Mouse (Mus musculus) midbrain, embryonic 16.5 days (tissue): ENCODE measurements around the gene Wbp2. TPM values are rescaled to one million over a fixed set of nuclear protein-coding genes. Genes with fewer than 3 reads are reported as not detected.

Experiments
- ATAC-seq: fragments of 200-750 bp; cut with Nextera tagmentation; 2 replicates; pipeline ENCODE4 v1.8.0; 2017; ENCODE audit warnings: moderate TSS enrichment
- H3K27ac ChIP-seq: fragments of 300-500 bp; sonication (generic); 2 replicates; pipeline ENCODE4 v1.5.1; 2014; ENCODE audit warnings: mild to moderate bottlenecking, low read length, mixed read lengths
- H3K27me3 ChIP-seq: fragments of 300-500 bp; sonication (generic); 2 replicates; pipeline ENCODE4 v1.6.1; 2014; ENCODE audit warnings: low read depth, low read length, mixed read lengths; ENCODE audit not compliant: control insufficient read depth, insufficient read depth
- H3K36me3 ChIP-seq: fragments of 300-500 bp; sonication (generic); 2 replicates; pipeline ENCODE4 v1.6.1; 2014; ENCODE audit warnings: mild to moderate bottlenecking, low read length, moderate library complexity, mixed read lengths; ENCODE audit not compliant: control insufficient read depth, insufficient read depth
- H3K4me1 ChIP-seq: fragments of 300-500 bp; sonication (generic); 2 replicates; pipeline ENCODE4 v1.6.1; 2014; ENCODE audit warnings: mild to moderate bottlenecking, low read length, mixed read lengths; ENCODE audit not compliant: control insufficient read depth, insufficient read depth
- H3K4me2 ChIP-seq: fragments of 300-500 bp; sonication (generic); 2 replicates; pipeline ENCODE4 v1.6.1; 2014; ENCODE audit warnings: mild to moderate bottlenecking, low read length, mixed read lengths
- H3K4me3 ChIP-seq: fragments of 300-500 bp; sonication (generic); 2 replicates; pipeline ENCODE4 v1.5.1; 2014; ENCODE audit warnings: low read depth, mild to moderate bottlenecking, low read length, moderate library complexity, mixed read lengths
- H3K9ac ChIP-seq: fragments of 300-500 bp; sonication (generic); 2 replicates; pipeline ENCODE4 v1.6.1; 2014; ENCODE audit warnings: low read depth, low read length, mixed read lengths
- H3K9me3 ChIP-seq: fragments of 300-500 bp; sonication (generic); replicated peaks from 2 replicates; pipeline ENCODE4 v1.6.1; 2014; ENCODE audit warnings: mild to moderate bottlenecking, low read length, mixed read lengths; ENCODE audit not compliant: control insufficient read depth, poor library complexity, severe bottlenecking
- WGBS: fragments of 180-500 bp; shearing (Covaris S2); extraction: QIAGEN DNeasy Blood & Tissue Kit; methylation state at CpG from one replicate; pipeline ENCODE4 v1.1.7; 2014; 5-methylcytosine and 5-hydroxymethylcytosine counted together
- polyA plus RNA-seq: library from polyadenylated mRNA; unstranded; fragments of >200 nt; fragmentation: Nextera tagmentation; extraction: Ambion mirVana; gene quantifications from 2 replicates; pipeline ENCODE4 v1.2.1, GENCODE M21; 2015

The Wbp2 gene
- polyA plus RNA-seq, 1 experiment from 2014 or later = 206 TPM

- Histone ChIP-seq H3K4me1 (peaks cover 15% of the 10 kb centered on the region), H3K36me3 (peaks cover 4% of the 10 kb centered on the region), H3K9ac (peak overlapping the region; percentile 60), H3K4me3 (peak overlapping the region; percentile 51), H3K4me2 (peak overlapping the region; percentile 71), H3K9me3 (no peaks in the 10 kb centered on the region), H3K27me3 (no peaks in the 10 kb centered on the region), H3K27ac (peak overlapping the region; percentile 74)
- WGBS = 5% methylated on average over 31 of the region's 31 CpGs
- peak; percentile 85 for ATAC-seq
Observed at GRCm38 (mm10) chr11:116087194-116088130, 667 bp upstream of the Wbp2 start.

GRCm38 (mm10) chr11:116084166-116084565 is 2.6 kb downstream of the Wbp2 start:
- Histone ChIP-seq H3K4me3 (no peak overlapping the region), H3K9ac (no peak overlapping the region), H3K27me3 (no peaks in the 10 kb centered on the region), H3K4me2 (no peak overlapping the region), H3K36me3 (peaks cover 12% of the 10 kb centered on the region), H3K9me3 (no peaks in the 10 kb centered on the region), H3K4me1 (peaks cover 15% of the 10 kb centered on the region), H3K27ac (no peak overlapping the region)
- 92% methylated on average over 6 of the region's 6 CpGs for WGBS
- ATAC-seq = no peak

- ATAC-seq = no peak
Observed at GRCm38 (mm10) chr11:116083096-116083672, 3.6 kb downstream of the Wbp2 start.

GRCm38 (mm10) chr11:116081081-116081480 is 5.7 kb downstream of the Wbp2 start:
- Histone ChIP-seq H3K4me1 (peaks cover 9% of the 10 kb centered on the region), H3K9ac (no peak overlapping the region), H3K4me3 (no peak overlapping the region), H3K27me3 (no peaks in the 10 kb centered on the region), H3K36me3 (peaks cover 14% of the 10 kb centered on the region), H3K27ac (no peak overlapping the region), H3K4me2 (no peak overlapping the region), H3K9me3 (no peaks in the 10 kb centered on the region)
- 69% methylated on average over 6 of the region's 6 CpGs for WGBS
- ATAC-seq = no peak

More at GRCm38 (mm10) chr11:116083096-116083672, 3.6 kb downstream of the Wbp2 start:
- H3K4me2 ChIP-seq = no peak overlapping the region
- no peak overlapping the region for H3K27ac ChIP-seq
- peaks cover 14% of the 10 kb centered on the region for H3K36me3 ChIP-seq
- H3K4me3 ChIP-seq = no peak overlapping the region
- H3K4me1 ChIP-seq = peaks cover 15% of the 10 kb centered on the region
- no peak overlapping the region for H3K9ac ChIP-seq
- H3K27me3 ChIP-seq = no peaks in the 10 kb centered on the region
- H3K9me3 ChIP-seq = no peaks in the 10 kb centered on the region
- 89% methylated on average over 14 of the region's 14 CpGs for WGBS

GRCm38 (mm10) chr11:116079511-116079910 is 7.3 kb downstream of the Wbp2 start:
- H3K27ac ChIP-seq = no peak overlapping the region
- peaks cover 14% of the 10 kb centered on the region for H3K36me3 ChIP-seq
- no peaks in the 10 kb centered on the region for H3K9me3 ChIP-seq
- no peak for ATAC-seq
- 68% methylated on average over 10 of the region's 10 CpGs for WGBS
- H3K27me3 ChIP-seq = no peaks in the 10 kb centered on the region
- H3K9ac ChIP-seq = no peak overlapping the region
- H3K4me3 ChIP-seq = no peak overlapping the region
- no peaks in the 10 kb centered on the region for H3K4me1 ChIP-seq
- no peak overlapping the region for H3K4me2 ChIP-seq

GRCm38 (mm10) chr11:116078676-116079320 is 8.0 kb downstream of the Wbp2 start:
- H3K27ac ChIP-seq = no peak overlapping the region
- WGBS = 13% methylated on average over 10 of the region's 10 CpGs
- H3K27me3 ChIP-seq = no peaks in the 10 kb centered on the region
- no peaks in the 10 kb centered on the region for H3K9me3 ChIP-seq
- no peak overlapping the region for H3K9ac ChIP-seq
- ATAC-seq = no peak
- no peaks in the 10 kb centered on the region for H3K4me1 ChIP-seq
- H3K4me2 ChIP-seq = no peak overlapping the region
- H3K36me3 ChIP-seq = peaks cover 14% of the 10 kb centered on the region
- no peak overlapping the region for H3K4me3 ChIP-seq

- Histone ChIP-seq H3K27ac (no peak overlapping the region), H3K4me1 (no peaks in the 10 kb centered on the region), H3K9me3 (no peaks in the 10 kb centered on the region), H3K27me3 (no peaks in the 10 kb centered on the region), H3K4me3 (peak overlapping the region; percentile 13; the same call in 1 of the 2 replicates), H3K9ac (peak overlapping the region; percentile 60), H3K4me2 (peak overlapping the region; percentile 47), H3K36me3 (peaks cover 11% of the 10 kb centered on the region; the same call in 1 of the 2 replicates)
- ATAC-seq = no peak
- WGBS = 5% methylated on average over 16 of the region's 16 CpGs
Observed at GRCm38 (mm10) chr11:116078221-116078620, 8.6 kb downstream of the Wbp2 start.

GRCm38 (mm10) chr11:116077446-116078204 is 9.2 kb downstream of the Wbp2 start, which contains the start of gene Unc13d:
TSS of gene Unc13d (minus strand) at chr11:116077961.
- no peaks in the 10 kb centered on the region for H3K4me1 ChIP-seq
- no peak within 1 kb of the TSS for H3K27ac ChIP-seq
- H3K36me3 ChIP-seq = peaks cover 11% of the 10 kb centered on the region; the same call in 1 of the 2 replicates
- no peaks in the 10 kb centered on the region for H3K9me3 ChIP-seq
- no peak for ATAC-seq
- H3K4me2 ChIP-seq = peak within 1 kb of the TSS; percentile 47
- H3K27me3 ChIP-seq = no peaks in the 10 kb centered on the region
- WGBS = 69% methylated on average over 22 of the region's 22 CpGs
- peak within 1 kb of the TSS; percentile 60 for H3K9ac ChIP-seq
- H3K4me3 ChIP-seq = peak within 1 kb of the TSS; percentile 13; the same call in 1 of the 2 replicates
